Mouse (Mus musculus) adrenal gland, adult 18-20 months (tissue): ENCODE data around the gene Cars. TPM values are rescaled to one million over a fixed set of nuclear protein-coding genes. Genes with fewer than 3 reads are reported as not detected.
"Not testable (repeated sequence)": the region's sequence is repeated elsewhere in the genome, so short reads cannot be mapped to it uniquely, and the experiment has no call there.

Experiments
- DNase-seq, 2 experiments: peaks; one replicate each; pipeline ENCODE4 v3.0.0; 2021 to 2022; ENCODE audit warnings: low spot score in 2 of 2
- total RNA-seq, 2 experiments: library from RNA; stranded (reverse); gene quantifications; 1 replicate in 1 of 2; 2 replicates in 1 of 2; pipeline ENCODE4 v1.2.3; 2021

The Cars gene
- total RNA-seq, 2 experiments from 2014 or later = 54.1 to 61.1 TPM

DNA sequence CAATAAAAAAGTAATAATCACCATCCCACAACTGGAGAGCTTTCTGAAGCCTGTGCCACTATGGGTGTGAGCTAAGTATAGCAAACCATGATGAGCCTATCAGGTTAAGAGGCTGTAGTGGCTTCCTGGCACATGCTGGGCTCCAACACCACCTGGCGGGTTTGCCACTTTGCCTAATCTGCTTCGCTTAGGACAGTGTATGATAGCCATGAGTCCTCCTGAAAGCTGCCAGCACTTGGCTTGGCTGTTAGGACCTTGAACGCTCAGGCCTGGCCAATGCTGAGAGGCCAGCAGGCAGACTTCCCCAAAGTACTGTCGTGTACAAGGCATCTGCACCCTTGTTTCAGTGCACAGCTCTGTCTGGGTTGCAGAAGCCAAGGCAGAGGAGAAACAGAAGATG, 11.9 kb downstream of the Cars start:
- DNase-seq = no peak

DNA sequence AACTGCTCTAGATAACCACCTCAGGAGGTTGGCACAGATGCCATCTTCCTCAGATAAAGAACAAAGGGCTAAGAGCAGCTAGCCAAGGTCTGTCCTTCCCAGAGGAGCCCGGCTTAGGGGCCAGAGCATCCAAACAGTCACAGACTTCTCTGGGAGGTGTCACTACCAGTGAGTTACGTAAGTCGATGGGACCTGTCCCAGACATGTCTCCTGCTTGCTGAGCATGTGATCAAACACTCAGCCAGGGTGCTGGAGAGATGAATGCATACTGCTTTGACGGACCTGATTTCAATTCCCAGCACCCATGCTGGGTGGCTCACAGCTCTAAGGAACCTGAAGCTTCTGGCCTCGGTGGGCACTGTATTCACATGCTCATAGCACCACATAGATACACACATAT, 12.3 kb downstream of the Cars start:
- no peak for DNase-seq

DNA sequence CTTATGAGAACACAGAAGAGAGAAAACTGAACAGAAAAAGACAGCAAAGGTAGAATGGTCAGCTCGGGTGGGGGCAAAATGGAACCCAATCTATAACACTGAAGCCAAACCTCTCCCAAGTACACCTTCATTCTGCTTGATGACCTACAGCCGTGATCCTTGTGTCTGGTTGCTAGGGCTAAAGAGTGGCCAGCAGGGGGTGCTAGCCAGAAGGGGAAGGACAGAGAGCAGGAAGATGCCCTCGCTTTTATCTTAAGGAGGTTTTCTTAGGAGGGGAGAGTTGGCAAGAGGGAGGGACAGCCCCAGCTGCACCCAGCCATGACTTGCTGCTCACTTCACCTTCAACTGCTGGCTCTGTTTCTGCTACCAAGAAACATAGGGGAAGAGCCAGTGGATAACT, 15.9 kb downstream of the Cars start:
- peak; percentile 71 to 78 for DNase-seq

DNA sequence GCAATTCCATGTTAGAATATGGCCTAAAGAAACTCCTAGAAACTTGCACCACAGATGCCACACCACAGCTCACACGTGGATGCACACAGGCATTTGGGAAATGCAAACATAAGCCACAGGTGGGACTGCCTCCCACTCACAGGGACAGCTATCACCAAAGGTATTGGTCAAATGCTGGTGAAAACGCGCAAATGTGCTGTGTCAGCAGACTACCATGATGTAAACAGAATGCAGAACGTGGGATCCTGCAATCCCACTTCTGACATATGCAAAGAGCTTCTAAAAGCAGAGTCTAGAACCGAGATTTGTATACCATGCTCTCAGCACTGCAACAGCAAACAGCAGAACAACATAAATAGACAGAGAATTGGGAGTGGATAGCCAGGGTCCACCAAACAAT, 16.9 kb downstream of the Cars start:
- DNase-seq = no peak

DNA sequence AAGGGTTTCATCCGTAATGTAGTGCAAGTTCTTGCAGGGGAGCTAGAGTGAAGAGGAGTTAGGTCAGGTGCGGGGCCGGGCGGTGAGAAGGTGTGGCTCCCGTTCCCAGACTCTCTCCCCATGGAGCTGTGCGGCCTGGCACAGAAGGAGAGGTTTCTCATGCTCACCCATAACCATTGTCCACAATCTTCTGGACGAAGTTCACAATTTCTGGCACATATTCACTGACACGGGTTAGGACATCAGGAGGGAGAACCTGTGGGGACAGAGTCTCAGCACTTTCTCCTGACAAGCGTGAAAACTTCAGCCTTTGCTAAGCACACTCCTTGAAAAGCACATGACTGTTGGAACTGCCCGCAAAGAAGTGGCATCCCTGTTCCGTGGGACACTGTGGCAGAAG, 24.1 kb downstream of the Cars start:
- no peak for DNase-seq

DNA sequence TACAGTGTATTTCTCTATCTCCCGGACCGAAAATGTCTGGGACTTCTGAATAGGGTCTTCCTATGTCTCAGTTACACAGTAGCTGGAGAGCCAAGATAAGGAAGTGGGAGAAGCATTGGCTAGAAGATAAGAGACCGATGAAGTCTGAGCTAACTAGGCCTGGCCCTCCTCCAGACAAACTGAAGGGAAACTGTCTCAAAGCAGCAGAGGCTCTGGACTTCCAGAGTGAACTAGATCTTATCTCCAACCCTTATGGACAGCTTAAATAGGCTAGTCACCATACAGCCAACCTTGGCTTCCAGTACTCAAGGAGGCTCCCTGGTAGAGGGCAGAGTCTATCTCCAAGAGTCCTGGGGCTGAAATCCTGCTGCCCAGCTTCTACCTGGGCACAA, 34.2 kb downstream of the Cars start:
- no peak for DNase-seq

DNA sequence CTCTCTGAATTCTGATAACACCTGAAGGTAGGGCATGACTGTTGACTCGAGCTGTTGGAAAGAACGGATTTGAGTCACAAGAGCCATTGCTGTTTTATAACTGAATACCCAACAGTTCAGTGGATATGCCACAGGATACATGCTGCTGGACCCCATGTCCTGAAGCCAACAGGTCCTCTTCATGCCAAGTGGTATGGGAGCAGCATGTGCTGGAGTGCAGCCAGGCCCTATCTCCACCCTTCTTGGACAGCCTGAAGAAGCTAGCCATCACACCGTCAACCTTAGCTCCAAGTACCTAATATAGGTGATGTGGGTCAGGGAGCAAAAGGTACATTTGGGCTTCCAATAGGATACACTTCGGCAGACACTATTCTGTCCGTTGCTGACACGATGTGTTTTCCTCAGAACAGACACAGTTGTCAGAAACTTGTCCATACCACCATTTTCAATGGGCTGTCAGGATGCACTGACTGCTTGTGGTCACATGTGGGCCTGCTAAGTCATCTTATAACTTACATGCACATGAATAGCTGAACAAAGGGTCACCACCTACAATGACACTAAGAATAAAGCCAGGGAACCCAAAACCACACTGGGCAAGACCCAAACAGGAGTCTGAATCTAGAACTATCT, 34.8 kb downstream of the Cars start:
- no peak for DNase-seq

DNA sequence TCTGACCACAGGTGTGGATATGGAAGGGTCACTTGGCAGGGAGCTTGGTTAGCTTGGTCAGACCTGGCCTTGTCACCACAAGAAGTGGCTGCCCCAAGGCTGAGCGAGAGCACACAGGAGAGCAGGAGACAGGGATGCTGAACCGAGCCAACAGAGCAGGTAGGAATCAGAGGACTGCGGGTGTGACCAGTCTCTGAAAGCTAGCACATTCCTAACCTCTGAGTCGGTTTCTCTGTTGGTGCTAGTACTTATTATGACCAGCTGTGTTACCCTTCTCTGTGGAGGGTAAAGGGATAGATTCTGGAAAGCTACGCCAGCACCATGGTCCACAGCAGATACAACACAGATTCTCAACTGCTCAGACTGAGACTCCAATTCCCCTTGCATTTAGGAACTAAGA, 36.1 kb downstream of the Cars start:
- no peak for DNase-seq

DNA sequence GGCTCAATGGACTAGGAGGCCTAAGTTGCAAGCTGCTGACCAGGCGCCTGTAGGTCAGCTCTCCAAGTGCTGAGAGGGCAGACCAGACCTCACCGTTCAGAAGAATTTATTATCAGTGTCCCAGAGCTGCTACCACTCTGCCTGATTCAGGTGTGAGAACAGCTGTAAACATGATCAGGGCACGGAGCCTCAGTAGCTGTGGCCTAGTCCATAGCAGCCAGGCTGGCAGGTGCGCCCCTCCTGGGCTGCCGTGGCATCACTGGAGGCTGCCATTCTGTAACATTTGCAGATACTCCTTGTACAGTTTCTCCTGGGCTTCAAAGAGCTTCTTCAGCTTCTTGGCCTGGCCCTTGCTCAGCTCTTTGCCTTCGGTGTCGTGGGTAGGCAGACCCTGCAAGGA, 42.3 kb downstream of the Cars start:
- no peak for DNase-seq

DNA sequence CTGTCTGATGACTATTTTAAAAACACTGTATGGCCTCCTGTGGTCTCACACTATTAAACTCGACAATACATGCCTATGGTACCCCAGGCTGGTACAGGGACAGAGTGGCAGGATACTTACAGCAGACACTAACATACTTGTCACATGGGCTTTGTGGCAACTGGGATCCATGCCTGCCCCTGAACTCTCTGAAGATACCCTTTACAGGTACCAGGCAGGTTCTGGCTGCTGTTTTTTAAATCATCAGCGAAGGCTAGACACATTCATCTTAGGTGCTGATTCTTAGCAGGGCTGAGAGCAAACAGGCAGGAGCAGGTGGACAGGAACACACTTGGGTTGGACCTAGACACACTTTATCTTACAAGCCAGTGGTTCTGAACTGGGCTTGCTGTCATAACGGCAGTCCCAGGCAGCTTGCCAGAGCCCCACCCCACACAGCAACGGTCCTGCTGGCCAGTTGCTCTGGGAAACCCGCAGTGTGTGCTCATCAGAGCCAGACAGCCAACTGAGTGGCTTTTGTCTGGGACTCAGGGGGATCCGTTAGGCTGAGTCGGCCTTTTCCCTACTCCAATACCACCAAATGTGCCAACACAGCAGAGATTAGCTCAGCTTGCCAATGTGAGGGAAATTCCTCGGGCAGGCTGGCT, 42.8 kb downstream of the Cars start:
- peak in 1 of 2 experiments; percentile 51 for DNase-seq

DNA sequence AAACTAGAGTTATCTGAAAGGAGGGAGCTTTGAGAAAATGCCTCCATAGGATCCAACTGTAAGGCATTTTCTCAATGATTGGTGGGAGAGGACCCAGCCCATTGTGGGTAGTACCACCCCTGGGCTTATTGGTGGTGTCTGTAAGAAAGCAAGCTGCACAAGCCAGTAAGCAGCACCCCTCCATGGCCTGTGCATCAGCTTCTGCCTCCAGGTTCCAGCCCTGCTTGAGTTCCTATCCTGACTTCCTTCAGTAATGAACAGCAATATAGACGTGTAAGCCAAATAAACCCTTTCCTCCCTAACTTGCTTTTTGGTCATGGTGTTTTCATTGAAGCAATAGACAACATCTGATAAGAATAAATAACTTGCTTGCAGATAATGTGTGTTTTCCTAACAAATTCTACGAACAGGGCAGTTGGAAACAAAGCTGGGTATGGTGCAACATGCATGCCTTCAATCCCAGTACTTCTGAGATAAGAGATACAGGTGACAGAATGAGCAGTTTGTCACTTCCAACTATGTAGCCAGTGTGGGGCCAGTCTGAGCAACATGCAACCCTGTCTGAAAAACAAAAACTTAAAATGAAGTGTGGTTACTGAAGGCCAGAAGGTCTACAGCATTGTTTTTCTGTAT, 50.2 kb downstream of the Cars start:
- DNase-seq = no peak

DNA sequence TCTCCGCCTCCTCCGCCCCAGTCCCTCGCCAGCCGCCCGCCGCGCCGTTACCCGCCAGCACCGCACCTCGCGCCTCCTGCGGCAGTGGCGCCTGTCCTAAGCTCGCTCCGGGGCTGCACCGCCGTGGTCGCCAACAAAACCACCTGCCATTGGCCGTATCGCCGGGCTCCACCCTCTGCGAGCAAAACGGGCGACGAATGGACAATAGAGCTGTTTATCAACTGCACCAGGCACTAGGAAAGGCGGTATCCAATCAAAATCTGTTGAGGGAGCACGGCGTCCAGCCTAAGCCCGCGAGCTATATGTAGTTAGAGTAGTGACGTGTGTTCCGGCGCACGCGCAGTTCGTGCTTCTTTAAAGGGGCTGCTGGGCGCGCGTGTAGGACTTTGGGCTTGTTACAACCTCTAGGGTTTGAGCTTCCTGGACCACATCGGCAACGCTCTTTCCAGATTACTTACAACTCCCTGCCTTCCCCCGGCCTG, 50.9 kb downstream of the Cars start, which contains the start of gene Nap1l4:
Gene Nap1l4, minus strand, starts transcription at position 131 of the 482 bp plus-strand sequence.
- peak; percentile 98 for DNase-seq

DNA sequence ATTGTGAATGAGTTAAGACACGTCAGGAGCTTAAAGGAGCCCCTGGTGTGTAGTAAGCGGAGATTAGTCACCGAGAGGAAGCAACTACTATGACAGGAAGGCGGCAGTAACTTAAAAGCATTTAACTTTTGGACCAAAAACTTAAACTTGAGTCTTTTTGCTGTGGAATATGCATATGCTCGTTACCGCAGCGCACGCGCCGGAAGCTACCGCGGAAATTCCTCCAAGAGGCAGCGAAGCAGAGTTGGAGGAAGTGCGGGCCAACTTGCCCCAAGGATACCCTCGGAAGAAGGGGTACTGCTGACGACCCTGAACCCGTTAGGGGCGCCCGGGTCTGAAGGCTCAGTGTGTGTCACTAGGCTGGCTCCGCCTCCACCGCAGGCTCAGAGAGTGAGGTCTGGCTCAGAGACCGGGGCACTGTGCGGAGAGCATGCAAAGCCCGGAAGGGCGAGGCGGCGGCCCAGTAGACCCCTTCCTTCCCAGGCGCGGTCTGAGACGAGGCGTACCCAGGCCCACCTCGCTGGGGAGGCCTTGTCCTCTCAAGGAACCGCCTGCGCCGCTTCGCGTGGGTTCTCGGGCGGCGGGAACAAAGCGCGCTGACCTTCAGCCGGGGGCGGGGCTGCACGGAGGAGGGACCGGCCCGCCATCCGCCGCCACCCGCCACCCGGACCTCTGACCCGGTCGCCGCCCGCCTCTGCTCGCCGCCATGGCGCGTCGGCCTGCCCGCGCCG, 51.5 kb downstream of the Cars start:
- DNase-seq = peak in 1 of 2 experiments; percentile 81

DNA sequence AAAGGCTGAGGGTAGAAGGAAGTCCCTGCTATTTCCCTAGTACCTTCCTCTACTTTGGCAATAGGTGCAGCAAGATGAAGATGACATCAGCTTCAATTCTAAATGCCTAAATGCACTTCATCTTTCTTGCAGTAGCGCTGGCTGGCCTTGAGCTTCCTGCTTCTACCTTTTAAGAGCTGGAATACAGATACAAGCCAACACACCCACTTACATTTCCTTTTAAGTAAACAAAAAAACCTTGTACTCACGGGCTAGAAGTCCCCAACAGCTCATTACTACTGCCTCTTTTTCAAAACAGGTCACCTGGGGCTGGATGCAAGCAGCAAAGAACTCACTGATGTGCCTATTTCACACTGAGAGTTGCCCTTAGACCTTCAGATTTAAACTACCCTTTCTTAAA, 53.3 kb downstream of the Cars start:
- no peak for DNase-seq

DNA sequence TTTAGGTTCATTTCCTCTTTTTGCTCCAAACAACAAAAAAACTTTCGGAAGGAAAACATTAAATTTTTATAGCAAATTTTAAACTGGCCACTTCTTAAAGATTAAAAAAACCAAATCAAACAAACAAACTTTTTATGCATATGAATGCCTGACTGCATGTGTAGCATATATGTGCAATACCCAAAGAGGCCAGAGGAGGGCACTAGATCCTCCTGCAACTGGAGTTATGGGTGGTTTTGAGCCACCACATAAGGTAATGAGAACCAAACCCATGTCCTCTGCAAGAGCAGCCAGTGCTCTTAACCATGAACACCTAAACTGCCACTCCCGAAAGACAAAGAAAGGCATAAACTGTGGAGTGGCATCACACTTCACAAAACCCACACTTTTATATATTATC, 55.5 kb downstream of the Cars start:
- peak; percentile 18 to 32 for DNase-seq

DNA sequence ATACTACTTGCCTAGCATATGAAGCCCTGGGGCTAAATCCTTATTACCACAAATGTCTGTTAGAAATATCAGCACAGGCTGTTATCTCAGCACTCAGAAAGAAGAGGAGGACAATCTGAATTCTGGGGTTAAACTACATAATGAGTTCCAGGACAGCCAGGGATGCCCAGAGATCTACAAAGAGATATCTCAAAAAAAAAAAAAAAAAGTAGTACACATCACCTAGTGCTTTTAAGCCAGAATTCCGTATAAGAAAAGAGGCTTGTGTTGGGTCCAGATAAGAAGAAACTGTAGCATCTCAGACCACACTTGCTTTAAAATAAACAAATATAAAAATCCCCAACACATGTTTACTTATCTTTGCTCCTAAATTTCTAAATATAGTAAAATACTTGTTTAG, 61.2 kb downstream of the Cars start:
- no peak for DNase-seq

DNA sequence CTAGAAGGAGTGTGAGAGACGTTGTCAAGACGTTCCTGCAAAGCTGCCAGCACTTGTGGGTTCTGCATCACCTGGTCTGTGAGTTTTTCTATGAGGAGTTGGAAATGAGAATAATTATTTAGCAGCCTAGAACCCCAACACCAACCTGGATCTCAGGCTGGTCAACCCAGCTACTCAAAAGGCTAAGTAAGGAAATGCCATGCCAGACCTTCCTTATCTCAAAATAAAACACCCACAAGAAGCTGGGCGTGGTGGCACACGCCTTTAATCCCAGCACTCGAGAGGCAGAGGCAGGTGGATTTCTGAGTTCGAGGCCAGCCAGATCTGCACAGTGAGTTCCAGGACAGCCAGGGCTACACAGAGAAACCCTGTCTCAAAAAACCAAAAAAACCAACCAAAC, 61.7 kb downstream of the Cars start:
- DNase-seq = not testable (repeated sequence)

DNA sequence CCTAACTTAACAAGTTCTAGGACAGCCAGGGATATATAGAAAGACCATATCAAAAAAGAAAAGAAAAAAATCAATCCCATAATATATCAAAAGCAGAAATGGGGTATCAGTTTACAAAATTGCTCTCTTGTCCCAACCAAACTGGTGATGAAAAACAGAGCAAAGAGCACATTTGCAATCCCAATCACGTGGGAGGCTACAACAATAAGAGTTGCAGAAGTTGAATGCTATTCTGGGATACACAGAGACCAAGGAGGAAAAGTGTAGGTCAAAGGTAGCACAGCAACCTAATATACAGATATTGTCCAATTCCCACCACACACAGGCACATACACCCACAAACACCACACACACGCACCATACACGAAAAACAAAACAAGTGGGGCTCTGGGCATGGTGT, 63.6 kb downstream of the Cars start:
- no peak for DNase-seq

DNA sequence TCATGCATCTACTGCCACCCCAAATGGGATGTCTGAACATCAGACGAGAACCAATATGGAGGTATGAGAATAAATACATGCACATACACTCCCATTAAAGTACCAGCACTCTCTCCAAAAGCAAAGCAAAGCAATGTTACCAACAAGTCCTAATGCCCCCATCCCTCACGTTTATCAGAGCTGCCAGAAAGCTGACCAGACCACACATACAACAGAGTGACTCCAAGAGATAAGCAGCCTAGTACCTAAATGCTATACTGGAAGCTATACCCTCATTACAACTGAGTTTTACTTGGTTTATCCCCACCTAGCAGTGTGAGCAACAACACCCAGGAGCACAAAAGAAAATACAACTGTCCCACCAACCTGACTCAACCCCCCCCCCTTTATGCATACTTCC, 66.6 kb downstream of the Cars start:
- no peak for DNase-seq

DNA sequence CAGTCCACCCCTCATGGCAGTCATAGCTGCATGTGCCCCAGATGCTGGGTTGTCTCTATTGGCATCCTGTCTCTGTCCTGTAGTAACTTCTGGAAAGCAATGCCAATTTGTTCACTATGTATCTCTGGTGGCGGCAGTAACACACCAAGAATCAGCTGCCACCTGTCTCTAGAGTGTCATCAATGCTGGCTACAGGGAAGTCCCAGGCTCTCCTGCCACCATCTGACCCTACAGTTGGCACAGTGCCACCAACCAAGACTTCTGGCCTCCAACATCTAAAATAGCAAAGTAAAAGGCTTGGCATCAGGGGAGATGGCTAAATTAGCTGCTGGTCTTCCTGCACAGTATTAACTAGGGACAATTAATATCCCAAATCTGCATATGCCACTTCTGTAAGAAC, 67.5 kb downstream of the Cars start:
- no peak for DNase-seq

DNA sequence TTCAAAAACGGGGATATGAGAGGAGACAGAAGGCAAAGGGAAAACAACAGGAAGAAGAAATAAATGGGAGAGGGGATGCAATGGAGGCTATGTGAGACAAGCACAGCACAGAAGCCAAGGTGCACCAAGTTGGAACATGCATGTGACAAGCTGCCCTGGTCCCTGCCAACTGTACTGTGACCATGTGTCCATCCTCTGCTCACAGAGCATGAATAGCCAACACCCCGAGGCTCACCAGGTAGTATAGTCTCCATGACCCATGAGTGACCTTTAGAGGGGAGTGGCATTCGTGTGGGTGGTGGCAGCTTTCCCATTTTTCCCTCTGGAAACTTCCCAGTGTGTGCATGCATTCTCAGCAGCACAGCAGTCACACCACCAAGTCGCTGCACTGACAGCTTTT, 80.6 kb downstream of the Cars start:
- no peak for DNase-seq

DNA sequence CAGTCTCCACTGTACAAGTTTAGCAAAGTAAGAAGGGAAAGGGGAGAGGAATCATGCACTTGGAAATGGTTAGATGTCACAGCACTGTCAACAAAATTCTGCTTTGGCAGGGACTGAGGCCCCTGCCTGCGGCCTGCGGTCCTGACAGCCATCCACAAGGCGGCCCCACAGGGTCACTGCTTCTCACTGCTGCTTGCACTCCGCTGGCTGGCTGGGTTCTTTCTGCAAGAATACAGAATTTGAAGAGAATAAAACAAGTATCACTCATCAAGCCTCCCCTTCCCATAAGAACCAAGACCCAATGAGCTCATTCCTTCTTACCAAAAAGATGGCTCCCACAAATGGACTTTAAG, 85.5 kb downstream of the Cars start:
- DNase-seq = no peak
